Mouse (Mus musculus) olfactory bulb, adult 2 months (tissue): ENCODE measurements at regions not wholly inside any gene's neighbourhood (a gene's known extent, or its start where the extent isn't known, plus 50 kb on each side); places are given as distances from the start of the nearest gene placed in this dataset.

Source experiments
- CTCF ChIP-seq: fragments of 200-500 bp; IDR thresholded peaks from 2 replicates; pipeline ENCODE4 v1.5.1; 2012; ENCODE audit warnings: low read depth, mild to moderate bottlenecking, low read length, moderate library complexity; ENCODE audit not compliant: insufficient read depth
- POLR2A ChIP-seq: fragments of 200-500 bp; IDR thresholded peaks from 2 replicates; pipeline ENCODE4 v1.6.1; 2012; ENCODE audit warnings: mild to moderate bottlenecking, low read depth, low read length, moderate library complexity; ENCODE audit not compliant: insufficient read depth

- TF ChIP-seq CTCF (no peak), POLR2A (no peak)
Measured at GRCm38 (mm10) chr5:46348448-46348847, 491.0 kb upstream of the Lcorl start.
